Mouse (Mus musculus) heart, adult 2 months (tissue): ENCODE data around the gene Abcg1.

Source experiments
- CTCF ChIP-seq: fragments of 200-600 bp; IDR thresholded peaks from 2 replicates; pipeline ENCODE4 v1.8.1; 2022; ENCODE audit warnings: antibody characterized with exemption, mild to moderate bottlenecking, moderate library complexity
- EP300 ChIP-seq: fragments of 200-500 bp; IDR thresholded peaks from 2 replicates; pipeline ENCODE4 v1.6.1; 2011; ENCODE audit warnings: low read depth, low read length, control low read depth; ENCODE audit not compliant: insufficient read depth
- POLR2A ChIP-seq: fragments of 200-500 bp; IDR thresholded peaks from 2 replicates; pipeline ENCODE4 v1.6.1; 2011; ENCODE audit warnings: mild to moderate bottlenecking, low read depth, low read length, control low read depth; ENCODE audit not compliant: insufficient read depth

GRCm38 (mm10) chr17:31136291-31136690, 78.8 kb downstream of the Abcg1 start:
- TF ChIP-seq CTCF (no peak), POLR2A (no peak), EP300 (no peak)
